Mouse (Mus musculus) midbrain, embryonic 14.5 days (tissue): ENCODE measurements around the gene Ctr9. TPM values are rescaled to one million over a fixed set of nuclear protein-coding genes. Genes with fewer than 3 reads are reported as not detected.

Experiments used
- polyA plus RNA-seq: library from polyadenylated mRNA; unstranded; fragments of >200 nt; fragmentation: Nextera tagmentation; extraction: Ambion mirVana; gene quantifications from 2 replicates; pipeline ENCODE4 v1.2.1, GENCODE M21; 2014

Gene Ctr9
- polyA plus RNA-seq, 1 experiment from 2014 or later: 90.4 TPM

Other genes with a start within 250 kb of the Ctr9 start
- gene Rnf141, start 184.5 kb upstream of the Ctr9 start, polyA plus RNA-seq: 24.0 and 38.3 TPM in 2 replicates
- gene Lyve1, start 165.7 kb upstream of the Ctr9 start, polyA plus RNA-seq: 4.7 TPM in 1 of 2 replicates, not detected in the other
- gene Mrvi1, start 46.5 kb upstream of the Ctr9 start, polyA plus RNA-seq: 0.73 and 0.99 TPM in 2 replicates
- 906 and 1,582 TPM in 2 replicates for gene Eif4g2, start 54.1 kb downstream of the Ctr9 start, polyA plus RNA-seq